Mouse (Mus musculus) CD4-positive, CD25-positive, alpha-beta regulatory T cell, adult 4 months (primary cell): Measurements from ENCODE around the gene Gm21973. TPM values are rescaled to one million over a fixed set of nuclear protein-coding genes. Genes with fewer than 3 reads are reported as not detected.
A peak's percentile ranks its signal among the peaks of the same experiment; 100 is the strongest.

Experiments
- ATAC-seq: one replicate; pipeline ENCODE4 v1.8.0; 2017
- polyA plus RNA-seq, 2 experiments: library from polyadenylated mRNA; unstranded; fragments of 100-300 nt; shearing (Covaris generic); gene quantifications; one replicate each; pipeline ENCODE4 v1.2.1; 2017

The Gm21973 gene
- not detected for polyA plus RNA-seq

- no peak for ATAC-seq
These were observed at the start of gene Gm21973 for GRCm38 (mm10) chr15:10325080-10325479. TSS of gene Gm21973 (plus strand) at chr15:10325380.

- no peak for ATAC-seq
These were observed 48.8 kb upstream of the Gm21973 start for GRCm38 (mm10) chr15:10276386-10276785.

- no peak for ATAC-seq
These were observed 47.7 kb upstream of the Gm21973 start for GRCm38 (mm10) chr15:10277461-10277860.

- ATAC-seq = no peak
These were observed 43.6 kb upstream of the Gm21973 start for GRCm38 (mm10) chr15:10281546-10281945.

GRCm38 (mm10) chr15:10283661-10284060 is 41.5 kb upstream of the Gm21973 start:
- ATAC-seq = no peak

GRCm38 (mm10) chr15:10296570-10296969 is 28.6 kb upstream of the Gm21973 start:
- peak; percentile 53 for ATAC-seq

GRCm38 (mm10) chr15:10298058-10298457 is 27.1 kb upstream of the Gm21973 start:
- no peak for ATAC-seq

GRCm38 (mm10) chr15:10299467-10299866 is 25.7 kb upstream of the Gm21973 start:
- no peak for ATAC-seq

- no peak for ATAC-seq
These were observed 18.7 kb upstream of the Gm21973 start for GRCm38 (mm10) chr15:10306461-10306860.

GRCm38 (mm10) chr15:10311826-10312225 is 13.4 kb upstream of the Gm21973 start:
- ATAC-seq = no peak

GRCm38 (mm10) chr15:10313522-10314455 is 11.4 kb upstream of the Gm21973 start:
- ATAC-seq = no peak

- no peak for ATAC-seq
These were observed 5.4 kb downstream of the Gm21973 start for GRCm38 (mm10) chr15:10330626-10331025.

GRCm38 (mm10) chr15:10332566-10332965 is 7.4 kb downstream of the Gm21973 start:
- ATAC-seq = no peak

- ATAC-seq = no peak
These were observed 13.4 kb downstream of the Gm21973 start for GRCm38 (mm10) chr15:10338606-10339005.

- no peak for ATAC-seq
These were observed 21.9 kb downstream of the Gm21973 start for GRCm38 (mm10) chr15:10347044-10347443.

GRCm38 (mm10) chr15:10358039-10358948 is 33.1 kb downstream of the Gm21973 start, which contains the start of gene Agxt2:
TSS of gene Agxt2 (plus strand) at chr15:10358532.
- ATAC-seq = no peak

GRCm38 (mm10) chr15:10366331-10366730 is 41.2 kb downstream of the Gm21973 start:
- no peak for ATAC-seq

GRCm38 (mm10) chr15:10375404-10375803 is 50.2 kb downstream of the Gm21973 start:
- ATAC-seq = no peak

- no peak for ATAC-seq
These were observed 53.3 kb downstream of the Gm21973 start for GRCm38 (mm10) chr15:10378338-10378959.

GRCm38 (mm10) chr15:10379757-10380458 is 54.7 kb downstream of the Gm21973 start:
- no peak for ATAC-seq

- ATAC-seq = no peak
These were observed 62.1 kb downstream of the Gm21973 start for GRCm38 (mm10) chr15:10387263-10387662.

- ATAC-seq = no peak
These were observed 74.6 kb downstream of the Gm21973 start for GRCm38 (mm10) chr15:10399795-10400194.
